Mouse (Mus musculus) hindbrain, embryonic 16.5 days (tissue): ENCODE results near the gene Midn. TPM values are rescaled to one million over a fixed set of nuclear protein-coding genes. Genes with fewer than 3 reads are reported as not detected.
A peak's percentile ranks its signal among the peaks of the same experiment; 100 is the strongest.

Experiments used
- ATAC-seq: fragments of 200-750 bp; cut with Nextera tagmentation; 2 replicates; pipeline ENCODE4 v1.8.0; 2017; ENCODE audit warnings: moderate TSS enrichment, moderate library complexity
- H3K27ac ChIP-seq: fragments of 300-500 bp; sonication (generic); 2 replicates; pipeline ENCODE4 v1.5.1; 2014; ENCODE audit warnings: low read depth, mild to moderate bottlenecking, control low read depth, low read length, moderate library complexity
- H3K27me3 ChIP-seq: fragments of 300-500 bp; sonication (generic); replicated peaks from 2 replicates; pipeline ENCODE4 v1.6.1; 2014; ENCODE audit warnings: low read length; ENCODE audit not compliant: control insufficient read depth, insufficient read depth
- H3K36me3 ChIP-seq: fragments of 300-500 bp; sonication (generic); 2 replicates; pipeline ENCODE4 v1.6.1; 2014; ENCODE audit warnings: mild to moderate bottlenecking, low read length, moderate library complexity, mixed read lengths; ENCODE audit not compliant: control insufficient read depth, insufficient read depth
- H3K4me1 ChIP-seq: fragments of 300-500 bp; sonication (generic); 2 replicates; pipeline ENCODE4 v1.6.1; 2014; ENCODE audit warnings: low read depth, low read length; ENCODE audit not compliant: control insufficient read depth, insufficient read depth
- H3K4me2 ChIP-seq: fragments of 300-500 bp; sonication (generic); 2 replicates; pipeline ENCODE4 v1.6.1; 2014; ENCODE audit warnings: mild to moderate bottlenecking, low read length, control low read depth, moderate library complexity
- H3K4me3 ChIP-seq: fragments of 300-500 bp; sonication (generic); 2 replicates; pipeline ENCODE4 v1.5.1; 2014; ENCODE audit warnings: mild to moderate bottlenecking, low read length, control low read depth, moderate library complexity
- H3K9ac ChIP-seq: fragments of 300-500 bp; sonication (generic); 2 replicates; pipeline ENCODE4 v1.6.1; 2014; ENCODE audit warnings: low read depth, mild to moderate bottlenecking, control low read depth, low read length, moderate library complexity
- H3K9me3 ChIP-seq: fragments of 300-500 bp; sonication (generic); 2 replicates; pipeline ENCODE4 v1.6.1; 2014; ENCODE audit warnings: mild to moderate bottlenecking, low read length, moderate library complexity; ENCODE audit not compliant: control insufficient read depth
- WGBS: fragments of 180-500 bp; shearing (Covaris S2); extraction: QIAGEN DNeasy Blood & Tissue Kit; methylation state at CpG from one replicate; pipeline ENCODE4 v1.1.7; 2014; 5-methylcytosine and 5-hydroxymethylcytosine counted together
- polyA plus RNA-seq: library from polyadenylated mRNA; unstranded; fragments of >200 nt; fragmentation: Nextera tagmentation; extraction: Ambion mirVana; gene quantifications from 2 replicates; pipeline ENCODE4 v1.2.1, GENCODE M21; 2015

Midn gene
- polyA plus RNA-seq, 1 experiment from 2014 or later, result 16.0 TPM

DNA sequence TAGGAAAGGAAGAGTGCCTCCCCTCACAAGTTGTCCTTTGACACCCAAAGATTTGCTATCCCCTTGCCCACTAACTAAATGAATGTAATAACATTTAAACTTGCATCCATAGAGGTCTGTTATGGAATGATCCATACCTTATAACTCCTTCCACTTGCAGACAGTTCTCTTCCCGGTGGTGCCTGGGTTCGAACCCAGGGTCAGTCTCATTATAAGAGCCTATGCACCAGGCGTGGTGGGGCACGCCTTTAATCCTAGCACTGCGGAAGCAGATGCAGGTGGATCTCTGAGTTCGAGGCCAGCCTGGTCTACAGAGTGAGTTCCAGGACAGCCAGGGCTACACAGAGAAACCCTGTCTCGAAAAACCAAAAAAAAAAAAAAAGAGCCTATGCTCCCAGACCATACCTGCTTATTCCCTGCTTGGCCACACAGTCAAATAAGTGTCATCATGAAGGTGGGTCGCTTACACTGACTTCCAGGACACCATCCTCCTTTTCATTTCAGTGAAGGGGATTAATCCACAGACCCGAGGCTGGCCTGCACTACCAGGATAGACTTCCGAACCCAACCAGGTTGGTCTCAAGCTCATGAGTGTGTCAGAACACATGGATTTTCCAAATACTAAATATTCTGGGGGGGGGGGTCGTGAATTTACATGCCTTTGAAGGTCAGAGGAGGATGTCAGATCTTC lies 8.0 kb upstream of the Midn start:
- peaks cover 37% of the 10 kb centered on the region for H3K4me1 ChIP-seq
- WGBS, result 76% methylated on average over 11 of the region's 11 CpGs
- no peaks in the 10 kb centered on the region for H3K9me3 ChIP-seq
- H3K36me3 ChIP-seq, result peaks cover 19% of the 10 kb centered on the region; the same call in 1 of the 2 replicates
- no peaks in the 10 kb centered on the region for H3K27me3 ChIP-seq
- no peak overlapping the region; the same call in 1 of the 2 replicates for H3K4me2 ChIP-seq
- H3K27ac ChIP-seq, result no peak overlapping the region
- ATAC-seq, result no peak
- no peak overlapping the region for H3K4me3 ChIP-seq
- no peak overlapping the region for H3K9ac ChIP-seq

DNA sequence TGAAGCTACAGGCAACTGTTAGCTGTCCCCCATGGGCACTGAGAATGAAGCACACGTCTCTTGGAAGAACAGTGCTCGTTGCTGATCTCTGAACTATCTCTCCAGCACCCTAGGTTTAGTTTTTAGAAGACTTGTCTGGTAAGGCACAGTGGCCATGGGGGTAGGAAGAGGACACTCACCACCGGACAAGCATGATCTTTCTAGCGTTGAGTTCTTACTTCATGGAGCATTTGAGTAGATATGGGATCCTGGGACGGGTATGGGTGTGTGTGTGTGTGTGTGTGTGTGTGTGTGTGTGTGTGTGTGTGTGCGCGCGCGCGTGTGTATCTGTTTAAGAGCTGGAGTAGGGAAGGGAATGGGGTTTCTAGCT lies 7.4 kb upstream of the Midn start, which contains the start of gene Cbarp:
Gene Cbarp (minus strand): TSS at position 170 of the 370 bp plus-strand sequence.
- peak within 1 kb of the TSS; percentile 92 for H3K27ac ChIP-seq
- ATAC-seq, result no peak
- H3K36me3 ChIP-seq, result peaks cover 17% of the 10 kb centered on the region; the same call in 1 of the 2 replicates
- peak within 1 kb of the TSS; percentile 32 for H3K4me3 ChIP-seq
- H3K9me3 ChIP-seq, result no peaks in the 10 kb centered on the region
- H3K9ac ChIP-seq, result peak within 1 kb of the TSS; percentile 56
- H3K4me2 ChIP-seq, result peak within 1 kb of the TSS; percentile 61
- peaks cover 42% of the 10 kb centered on the region for H3K4me1 ChIP-seq
- no peaks in the 10 kb centered on the region for H3K27me3 ChIP-seq
- WGBS, result 71% methylated on average over 10 of the region's 10 CpGs

DNA sequence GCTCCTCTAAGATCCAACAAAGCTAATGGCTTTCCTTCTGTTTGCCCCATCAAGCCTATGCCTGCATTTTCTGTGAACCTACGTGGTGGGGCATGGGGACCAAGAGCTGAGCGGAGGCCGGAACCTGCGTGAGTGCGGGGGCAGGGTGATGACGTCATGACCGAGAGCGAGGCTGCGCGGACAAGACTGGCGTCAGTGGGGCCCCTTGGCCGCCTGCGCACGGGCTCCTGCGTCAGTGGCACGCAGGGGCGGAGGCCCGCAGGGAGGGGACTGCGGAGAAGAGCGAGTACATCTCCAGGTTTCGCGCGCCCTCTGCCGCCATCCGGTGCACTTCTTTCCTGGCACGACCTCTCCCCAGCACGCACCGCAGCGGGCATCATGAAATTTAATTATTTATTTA lies 6.8 kb upstream of the Midn start:
- peak overlapping the region; percentile 32 for H3K4me3 ChIP-seq
- H3K36me3 ChIP-seq, result peaks cover 15% of the 10 kb centered on the region; the same call in 1 of the 2 replicates
- peak overlapping the region; percentile 56 for H3K9ac ChIP-seq
- H3K9me3 ChIP-seq, result no peaks in the 10 kb centered on the region
- H3K4me2 ChIP-seq, result peak overlapping the region; percentile 61
- peak; percentile 68 for ATAC-seq
- WGBS, result under 1% methylated on average over 29 of the region's 29 CpGs
- peaks cover 41% of the 10 kb centered on the region for H3K4me1 ChIP-seq
- H3K27ac ChIP-seq, result peak overlapping the region; percentile 85
- no peaks in the 10 kb centered on the region for H3K27me3 ChIP-seq

DNA sequence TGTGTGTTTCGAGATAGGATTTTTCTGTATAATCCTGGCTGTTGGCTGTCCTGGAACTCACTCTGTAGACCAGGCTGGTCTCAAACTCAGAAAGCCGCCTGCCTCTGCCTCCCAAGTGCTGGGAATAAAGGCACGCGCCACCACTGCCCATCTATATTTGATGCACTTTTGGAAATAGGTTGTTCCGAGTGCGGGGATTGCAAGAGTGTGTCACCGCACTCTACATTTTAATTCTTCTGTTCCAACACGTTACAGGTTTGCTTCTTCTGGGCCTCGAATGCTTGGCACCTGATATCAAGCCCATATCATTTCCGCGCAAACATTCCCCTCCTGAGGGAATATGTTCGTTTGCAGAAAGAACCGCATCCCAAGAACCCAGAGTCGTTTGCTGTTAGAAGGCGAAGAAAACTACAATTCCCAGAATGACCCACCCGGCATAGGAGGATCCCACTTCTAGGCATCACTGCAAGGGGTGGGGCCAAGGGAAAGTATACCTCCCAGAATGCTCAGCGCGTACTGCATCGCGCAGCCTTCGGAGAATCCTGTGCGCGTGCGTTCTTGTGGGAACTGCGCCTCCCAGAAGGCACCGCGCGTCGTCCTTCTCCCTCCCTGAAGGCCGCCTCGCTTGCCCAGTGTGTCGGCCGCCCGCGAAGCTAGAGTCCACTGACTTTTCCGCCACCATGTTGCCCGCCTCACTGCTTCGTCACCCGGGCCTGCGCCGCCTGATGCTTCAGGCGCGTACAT lies 6.1 kb upstream of the Midn start:
- Histone ChIP-seq H3K9ac (peak overlapping the region; percentile 88), H3K4me1 (peaks cover 34% of the 10 kb centered on the region), H3K9me3 (no peaks in the 10 kb centered on the region), H3K4me3 (peak overlapping the region; percentile 72), H3K4me2 (peak overlapping the region; percentile 61), H3K36me3 (peaks cover 14% of the 10 kb centered on the region; the same call in 1 of the 2 replicates), H3K27me3 (no peaks in the 10 kb centered on the region), H3K27ac (peak overlapping the region; percentile 85)
- ATAC-seq, result peak; percentile 86
- WGBS, result under 1% methylated on average over 41 of the region's 43 CpGs

DNA sequence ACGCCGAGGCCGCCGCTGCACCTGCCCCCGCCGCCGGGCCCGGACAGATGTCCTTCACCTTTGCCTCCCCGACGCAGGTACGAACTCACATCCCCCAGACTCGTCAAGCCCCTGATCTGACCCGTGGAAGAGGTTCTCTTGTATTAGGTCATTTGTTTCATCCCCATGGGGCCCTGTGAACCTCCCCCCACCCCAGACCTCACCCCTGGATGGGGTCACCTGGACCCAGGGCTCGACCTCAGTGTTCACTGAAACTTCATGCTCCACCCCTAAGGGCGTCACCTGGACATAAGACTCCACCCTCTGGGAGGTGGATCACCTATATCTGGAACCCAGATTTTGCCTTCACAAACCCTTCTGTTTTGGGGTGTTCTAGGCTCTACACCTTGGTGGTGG lies 5.5 kb upstream of the Midn start:
- Histone ChIP-seq H3K27ac (peak overlapping the region; percentile 85), H3K4me2 (peak overlapping the region; percentile 61), H3K36me3 (peaks cover 14% of the 10 kb centered on the region; the same call in 1 of the 2 replicates), H3K4me3 (peak overlapping the region; percentile 72), H3K27me3 (no peaks in the 10 kb centered on the region), H3K9ac (peak overlapping the region; percentile 88), H3K9me3 (no peaks in the 10 kb centered on the region), H3K4me1 (peaks cover 30% of the 10 kb centered on the region)
- ATAC-seq, result no peak
- WGBS, result under 1% methylated on average over 15 of the region's 15 CpGs

DNA sequence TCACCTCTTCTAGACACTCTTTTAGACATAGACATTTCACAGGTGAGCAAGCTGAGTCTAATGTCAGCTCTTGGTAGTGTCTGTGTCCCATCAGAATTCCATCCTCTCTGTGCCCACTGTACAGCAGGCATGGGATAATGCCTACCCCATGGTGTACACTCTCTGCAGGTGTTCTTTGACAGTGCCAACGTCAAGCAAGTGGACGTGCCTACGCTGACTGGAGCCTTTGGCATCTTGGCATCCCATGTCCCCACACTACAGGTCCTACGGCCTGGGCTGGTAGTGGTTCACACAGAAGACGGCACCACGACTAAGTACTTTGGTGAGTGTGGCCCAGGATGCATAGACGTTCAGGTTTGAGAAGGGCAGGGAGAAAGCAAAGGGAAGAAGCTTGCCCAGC lies 4.4 kb upstream of the Midn start:
- H3K36me3 ChIP-seq, result peaks cover 14% of the 10 kb centered on the region; the same call in 1 of the 2 replicates
- no peaks in the 10 kb centered on the region for H3K27me3 ChIP-seq
- H3K27ac ChIP-seq, result no peak overlapping the region
- no peak overlapping the region for H3K4me2 ChIP-seq
- H3K9me3 ChIP-seq, result no peaks in the 10 kb centered on the region
- H3K4me3 ChIP-seq, result no peak overlapping the region
- peaks cover 28% of the 10 kb centered on the region for H3K4me1 ChIP-seq
- WGBS, result 92% methylated on average over 7 of the region's 7 CpGs
- no peak for ATAC-seq
- no peak overlapping the region for H3K9ac ChIP-seq

DNA sequence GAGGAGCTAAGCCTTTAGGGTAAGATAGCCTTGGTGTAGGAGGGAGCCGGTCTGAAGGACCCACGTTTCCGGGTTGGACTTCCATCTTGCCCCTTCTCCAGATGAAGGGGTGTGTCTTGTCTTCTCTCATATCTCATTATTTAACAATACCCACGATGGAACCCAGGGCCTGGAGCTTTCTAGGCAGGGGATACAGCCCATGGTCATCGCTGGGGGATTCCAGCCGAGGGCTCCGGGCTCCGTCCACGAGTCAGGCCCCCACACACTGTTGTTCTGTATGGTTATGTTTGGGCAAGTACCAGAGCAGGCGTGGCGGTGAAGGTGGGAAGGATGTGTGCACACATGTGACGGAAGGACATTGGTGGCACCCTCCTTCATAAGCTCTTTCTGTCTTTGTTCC lies 3.9 kb upstream of the Midn start:
- Histone ChIP-seq H3K9me3 (no peaks in the 10 kb centered on the region), H3K36me3 (peaks cover 14% of the 10 kb centered on the region; the same call in 1 of the 2 replicates), H3K4me2 (no peak overlapping the region), H3K27me3 (no peaks in the 10 kb centered on the region), H3K4me1 (peaks cover 28% of the 10 kb centered on the region), H3K27ac (no peak overlapping the region), H3K9ac (no peak overlapping the region), H3K4me3 (no peak overlapping the region)
- ATAC-seq, result no peak
- WGBS, result 93% methylated on average over 12 of the region's 12 CpGs

DNA sequence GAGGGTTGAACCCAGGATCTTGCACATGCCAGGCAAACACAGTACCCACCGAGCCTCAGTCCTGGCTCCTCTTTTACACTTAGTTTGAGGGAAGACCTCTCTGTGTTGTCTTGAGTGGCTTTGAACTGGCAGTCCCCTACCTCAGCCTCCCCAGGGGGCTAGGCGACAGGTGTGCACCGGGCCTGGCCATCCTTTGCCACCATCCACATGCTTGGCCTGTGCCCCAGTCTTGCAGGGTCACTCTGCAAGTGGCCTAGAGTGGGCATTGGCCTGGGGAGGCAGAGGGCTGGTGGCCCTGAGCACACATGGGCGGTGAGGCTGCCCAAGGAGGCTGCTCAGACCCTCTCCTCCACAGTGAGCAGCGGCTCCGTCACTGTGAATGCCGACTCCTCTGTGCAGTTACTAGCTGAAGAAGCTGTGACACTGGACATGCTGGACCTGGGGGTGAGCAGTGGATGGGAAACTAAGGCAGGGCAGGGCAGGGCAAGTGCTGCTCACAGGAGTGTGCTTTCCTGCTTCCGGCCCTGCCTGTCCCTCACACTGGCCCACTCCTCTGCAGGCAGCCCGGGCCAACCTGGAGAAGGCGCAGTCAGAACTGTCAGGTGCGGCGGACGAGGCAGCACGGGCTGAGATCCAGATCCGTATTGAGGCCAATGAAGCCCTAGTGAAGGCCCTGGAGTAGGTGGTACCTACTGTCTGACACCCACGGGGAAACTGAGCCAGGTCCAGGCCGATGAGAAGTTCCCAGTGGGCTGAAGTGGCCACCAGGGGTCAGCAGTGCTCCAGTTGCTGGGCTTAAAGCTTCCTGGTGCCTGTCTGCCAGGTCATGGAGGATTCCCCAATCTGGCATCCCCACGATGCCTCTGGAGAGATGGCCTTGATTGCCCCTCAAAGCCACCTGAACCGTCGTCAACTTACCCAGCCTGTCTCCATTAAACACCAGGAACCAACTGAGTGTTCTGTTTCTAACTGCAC lies 2.9 kb upstream of the Midn start:
- peaks cover 14% of the 10 kb centered on the region; the same call in 1 of the 2 replicates for H3K36me3 ChIP-seq
- peaks cover 24% of the 10 kb centered on the region for H3K4me1 ChIP-seq
- H3K4me3 ChIP-seq, result no peak overlapping the region
- no peaks in the 10 kb centered on the region for H3K9me3 ChIP-seq
- no peak overlapping the region; the same call in 1 of the 2 replicates for H3K27ac ChIP-seq
- WGBS, result 72% methylated on average over 20 of the region's 20 CpGs
- no peak for ATAC-seq
- no peaks in the 10 kb centered on the region for H3K27me3 ChIP-seq
- H3K9ac ChIP-seq, result 0 out of 2 replicates have a peak overlapping the region, but pooled peaks have one; percentile 13
- no peak overlapping the region for H3K4me2 ChIP-seq
